Mouse (Mus musculus) thymus, adult 2 months (tissue): Measurements from ENCODE around the gene Zfp385b.

Experiments
- CTCF ChIP-seq: fragments of 200-500 bp; IDR thresholded peaks from 2 replicates; pipeline ENCODE4 v1.5.1; 2012; ENCODE audit warnings: mild to moderate bottlenecking, control low read depth, low read length, moderate library complexity, borderline replicate concordance; ENCODE audit not compliant: control insufficient read depth, poor library complexity, insufficient read depth; ENCODE audit errors: extremely low read depth
- POLR2A ChIP-seq: fragments of 200-500 bp; IDR thresholded peaks from 2 replicates; pipeline ENCODE4 v1.6.1; 2012; ENCODE audit warnings: mild to moderate bottlenecking, low read length, control low read depth, moderate library complexity; ENCODE audit not compliant: control insufficient read depth, poor library complexity, insufficient read depth; ENCODE audit errors: extremely low read depth

GRCm38 (mm10) chr2:77726798-77727197, 92.6 kb downstream of the Zfp385b start:
- TF ChIP-seq POLR2A = no peak
- no peak for TF ChIP-seq CTCF
